Mouse (Mus musculus) bone marrow macrophage, adult 2 months (primary cell): ENCODE results near the gene Cela2a.

Experiments used
- CTCF ChIP-seq: IDR thresholded peaks from 2 replicates; pipeline ENCODE4 v1.5.1; 2012; ENCODE audit warnings: low read depth, mild to moderate bottlenecking, low read length, moderate library complexity
- POLR2A ChIP-seq: IDR thresholded peaks from 2 replicates; pipeline ENCODE4 v1.6.1; 2012; ENCODE audit warnings: mild to moderate bottlenecking, low read depth, low read length, borderline replicate concordance

DNA sequence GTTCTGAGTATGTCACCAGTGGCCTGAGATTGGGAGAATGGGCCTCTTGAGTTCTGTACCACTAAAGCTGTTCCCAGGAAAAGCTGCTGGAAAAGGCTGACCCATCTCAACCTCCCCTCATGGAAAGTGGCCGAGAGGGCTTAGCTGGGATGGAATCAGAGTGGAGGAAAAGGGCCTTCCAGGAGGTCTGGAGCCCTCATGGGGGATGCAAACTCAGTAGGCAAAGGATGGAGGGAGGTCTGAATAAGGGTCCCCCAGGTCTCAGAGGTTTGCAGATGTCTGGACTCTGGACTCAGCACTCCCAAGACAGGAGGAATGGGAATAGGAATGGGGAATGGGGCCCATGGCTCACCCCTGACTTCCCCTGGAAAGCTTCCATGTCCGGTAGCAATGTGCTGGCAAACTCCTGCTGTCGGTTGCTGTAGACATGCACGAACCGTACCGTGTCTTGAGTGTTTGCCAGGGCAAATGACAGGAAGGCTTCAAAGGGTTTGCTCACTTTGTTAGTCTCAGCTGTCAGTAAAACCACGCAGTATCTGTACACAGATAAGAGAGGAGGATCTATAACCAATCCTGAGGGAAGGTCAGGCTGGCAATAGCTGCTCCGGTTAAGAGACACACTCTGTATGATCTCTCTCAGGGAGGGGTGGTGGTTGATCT lies 56.3 kb downstream of the Cela2a start:
- TF ChIP-seq POLR2A, result no peak
- TF ChIP-seq CTCF, result no peak
